Mouse (Mus musculus): ENCODE data around the gene Efna1.

DNA sequence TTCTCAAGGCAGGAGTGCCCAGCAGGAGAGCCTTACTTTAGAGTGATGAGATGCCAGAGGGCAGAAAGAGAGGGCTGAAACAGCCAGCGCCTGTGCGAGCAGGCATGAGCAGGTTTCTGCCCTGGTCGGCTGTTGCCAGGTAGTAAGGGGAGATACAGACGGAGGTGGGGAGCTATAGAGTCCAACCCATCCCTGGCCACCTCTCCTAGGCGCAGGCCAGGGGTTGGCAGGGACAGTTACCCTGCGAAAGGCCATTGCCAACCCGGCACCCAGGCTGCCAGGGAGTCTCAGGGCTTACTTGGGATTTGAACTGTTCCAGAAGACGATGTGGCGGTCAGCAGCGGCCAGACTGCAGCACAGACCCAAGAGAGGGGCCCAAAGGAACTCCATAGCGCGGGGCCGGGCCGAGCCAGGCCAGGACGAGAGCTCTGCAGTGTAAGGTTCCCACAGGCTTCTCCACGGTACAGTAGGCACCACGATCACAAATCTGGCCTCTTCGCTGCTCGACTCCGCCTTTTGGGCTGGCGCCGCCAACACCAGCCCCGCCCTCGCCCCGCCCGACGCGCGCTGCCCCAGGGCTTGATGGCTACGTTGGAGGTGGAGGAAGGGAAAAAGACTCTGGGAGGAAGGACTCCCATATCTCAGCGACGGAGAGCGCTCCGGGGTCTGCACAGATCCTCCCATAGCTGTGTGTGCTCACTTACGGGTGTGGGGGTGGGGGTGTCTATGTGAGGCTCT is 1.6 kb downstream of the Efna1 start:
- no peak for TF ChIP-seq CTCF (conservative IDR thresholded peaks at IDR 0.05; ENCODE audit: low read length)
- no peak for TF ChIP-seq NANOG (IDR thresholded peaks at IDR 0.05; ENCODE audit: borderline replicate concordance, low read length)
